Mouse (Mus musculus): Measurements from ENCODE around the gene Rbm19. TPM values are rescaled to one million over a fixed set of nuclear protein-coding genes. Genes with fewer than 3 reads are reported as not detected.

Rbm19 gene
- polyA plus RNA-seq, 1 experiment from 2014 or later, result 18.1 TPM

DNA sequence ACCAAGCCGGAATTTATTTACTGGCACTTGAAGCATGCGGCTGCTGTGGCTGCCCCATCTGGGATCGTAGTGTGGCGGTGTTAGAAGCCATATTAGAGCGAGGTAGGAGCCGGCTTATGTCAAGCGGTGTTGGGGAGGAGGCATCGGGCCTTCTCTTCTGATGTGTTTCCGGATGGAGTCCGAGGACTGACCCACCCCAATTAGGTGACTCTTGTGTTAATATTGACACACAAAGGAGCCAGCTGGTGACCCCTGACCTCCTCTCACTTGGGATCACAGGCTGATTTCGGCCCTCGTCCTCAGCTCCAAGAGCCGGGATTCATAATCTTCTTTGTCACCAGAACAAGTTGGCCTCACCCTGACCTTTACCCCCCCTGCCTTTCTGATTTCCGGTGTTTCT is 109.1 kb downstream of the Rbm19 start:
- peak overlapping the region; percentile 1; the same call in 1 of the 2 replicates for H3K9ac ChIP-seq
- 13% methylated on average over 14 of the region's 14 CpGs for WGBS
- no peaks in the 10 kb centered on the region for H3K9me3 ChIP-seq
- H3K4me1 ChIP-seq (replicated peaks), result peaks cover 36% of the 10 kb centered on the region
- H3K27me3 ChIP-seq, result peaks cover 41% of the 10 kb centered on the region
- H3K4me2 ChIP-seq, result no peak overlapping the region
- ATAC-seq (ENCODE audit: low FRiP score), result no peak
- peak overlapping the region; percentile 40; the same call in 1 of the 2 replicates for H3K27ac ChIP-seq
- no peak overlapping the region for H3K4me3 ChIP-seq
- H3K36me3 ChIP-seq, result no peaks in the 10 kb centered on the region

DNA sequence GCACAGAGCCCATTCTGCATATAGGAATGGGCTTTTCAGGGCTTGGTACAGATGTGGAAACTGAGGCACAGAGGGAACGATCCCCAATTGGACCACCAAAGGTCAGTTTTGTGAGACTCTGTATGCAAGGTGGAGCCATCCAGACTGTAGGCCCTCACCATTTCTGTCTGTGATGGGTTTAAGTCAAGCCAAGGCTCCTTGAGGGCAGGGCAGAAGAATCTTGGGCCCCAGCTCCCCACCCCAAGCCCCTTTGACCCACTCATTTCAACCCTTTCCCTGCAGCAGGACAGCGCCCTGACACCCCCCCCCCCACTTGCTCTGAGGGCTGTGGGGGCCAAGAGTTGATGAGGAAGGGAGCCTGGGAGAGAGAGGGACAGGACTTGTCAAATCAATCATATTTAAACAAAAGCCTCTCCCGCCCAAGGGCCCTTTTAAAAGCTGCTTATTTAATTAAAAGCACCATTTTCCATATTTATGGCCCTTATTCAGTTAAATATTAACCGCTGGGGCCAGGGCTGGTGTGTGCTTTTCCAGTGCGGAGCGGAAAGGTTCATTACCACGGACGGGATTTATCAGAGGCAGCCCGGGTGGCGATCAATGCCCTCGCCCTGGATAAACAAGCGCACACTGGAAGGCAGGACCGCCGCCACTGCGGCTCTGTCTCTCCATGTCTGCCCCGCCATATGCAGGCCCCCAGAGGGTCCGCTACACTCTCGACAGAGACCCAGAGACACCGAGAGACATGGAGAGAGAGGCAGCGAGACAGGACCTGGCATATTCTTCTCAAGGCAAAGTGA is 112.5 kb downstream of the Rbm19 start:
- ATAC-seq (ENCODE audit: low FRiP score), result no peak
- WGBS, result 25% methylated on average over 20 of the region's 20 CpGs
- Histone ChIP-seq H3K4me2 (no peak overlapping the region), H3K9ac (peak overlapping the region; percentile 26; the same call in 1 of the 2 replicates), H3K4me3 (no peak overlapping the region), H3K4me1 (replicated peaks) (peaks cover 54% of the 10 kb centered on the region), H3K36me3 (no peaks in the 10 kb centered on the region), H3K27me3 (0 out of 2 replicates have a peak, but pooled peaks cover 16% of the 10 kb centered on the region), H3K9me3 (no peaks in the 10 kb centered on the region), H3K27ac (peak overlapping the region; percentile 74)

DNA sequence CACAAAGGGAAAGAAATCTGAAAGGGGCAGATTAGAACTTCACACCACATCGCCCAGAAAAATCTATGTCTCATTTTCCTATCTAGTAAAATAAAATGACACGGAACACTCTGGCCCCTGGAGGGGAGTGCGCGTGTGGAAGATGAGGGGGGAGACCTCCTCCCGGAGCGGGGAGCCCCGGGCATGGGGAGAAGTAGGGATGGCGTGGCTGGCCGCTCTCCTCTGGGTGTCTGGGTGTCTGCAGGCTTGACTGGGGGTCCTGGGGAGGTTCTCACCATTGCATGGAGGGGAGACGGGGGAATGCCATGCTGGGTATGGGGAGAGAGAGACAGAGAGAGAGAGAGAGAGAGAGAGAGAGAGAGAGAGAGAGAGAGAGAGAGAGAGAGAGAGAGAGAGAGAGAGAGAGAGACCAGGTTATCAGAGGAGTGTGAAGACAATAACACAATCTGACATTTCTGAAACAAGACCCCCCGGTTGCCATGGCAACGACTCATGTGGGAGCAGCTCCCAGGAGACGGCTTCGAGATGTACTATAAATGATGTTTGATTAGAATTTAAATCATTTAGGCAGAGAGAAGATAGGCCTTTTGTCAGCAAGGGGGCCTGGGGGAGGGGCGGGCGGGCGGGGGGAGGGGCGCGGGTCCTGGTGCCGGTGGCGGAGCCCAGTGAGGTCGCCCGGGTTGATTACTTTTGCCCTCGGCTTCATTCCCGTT is 115.3 kb downstream of the Rbm19 start:
- H3K4me1 ChIP-seq (replicated peaks), result peaks cover 61% of the 10 kb centered on the region
- peak; percentile 81 for ATAC-seq (ENCODE audit: low FRiP score)
- peak overlapping the region; percentile 49 for H3K4me2 ChIP-seq
- H3K27me3 ChIP-seq, result 0 out of 2 replicates have a peak, but pooled peaks cover 13% of the 10 kb centered on the region
- H3K4me3 ChIP-seq, result peak overlapping the region; percentile 17
- peak overlapping the region; percentile 98 for H3K27ac ChIP-seq
- H3K9ac ChIP-seq, result peak overlapping the region; percentile 67
- no peaks in the 10 kb centered on the region for H3K9me3 ChIP-seq
- WGBS, result 1% methylated on average over 25 of the region's 25 CpGs
- no peaks in the 10 kb centered on the region for H3K36me3 ChIP-seq

DNA sequence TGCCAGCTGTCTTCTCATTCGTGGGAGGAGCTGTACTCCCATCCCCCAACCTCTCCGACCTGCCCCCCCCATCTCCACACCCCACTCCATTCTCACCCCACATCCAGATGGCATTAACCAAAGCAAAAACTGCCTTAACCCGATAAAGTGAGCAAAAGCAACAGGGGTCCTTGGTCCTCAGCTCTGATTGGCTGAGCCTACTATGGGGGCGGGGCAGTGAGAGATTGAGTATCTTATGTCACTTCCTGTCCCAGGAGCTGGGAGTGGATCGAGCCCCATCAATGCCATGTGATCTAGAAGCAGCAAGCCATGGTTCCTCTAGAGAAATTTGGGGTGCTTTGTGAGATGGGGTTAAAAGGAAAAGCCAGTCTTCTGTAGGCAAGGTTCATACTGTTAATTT is 118.9 kb downstream of the Rbm19 start:
- Histone ChIP-seq H3K9me3 (no peaks in the 10 kb centered on the region), H3K4me2 (no peak overlapping the region), H3K9ac (no peak overlapping the region), H3K4me1 (replicated peaks) (peaks cover 46% of the 10 kb centered on the region), H3K27me3 (0 out of 2 replicates have a peak, but pooled peaks cover 25% of the 10 kb centered on the region), H3K27ac (peak overlapping the region; percentile 83), H3K4me3 (no peak overlapping the region), H3K36me3 (no peaks in the 10 kb centered on the region)
- no peak for ATAC-seq (ENCODE audit: low FRiP score)
- 56% methylated on average over 5 of the region's 5 CpGs for WGBS

DNA sequence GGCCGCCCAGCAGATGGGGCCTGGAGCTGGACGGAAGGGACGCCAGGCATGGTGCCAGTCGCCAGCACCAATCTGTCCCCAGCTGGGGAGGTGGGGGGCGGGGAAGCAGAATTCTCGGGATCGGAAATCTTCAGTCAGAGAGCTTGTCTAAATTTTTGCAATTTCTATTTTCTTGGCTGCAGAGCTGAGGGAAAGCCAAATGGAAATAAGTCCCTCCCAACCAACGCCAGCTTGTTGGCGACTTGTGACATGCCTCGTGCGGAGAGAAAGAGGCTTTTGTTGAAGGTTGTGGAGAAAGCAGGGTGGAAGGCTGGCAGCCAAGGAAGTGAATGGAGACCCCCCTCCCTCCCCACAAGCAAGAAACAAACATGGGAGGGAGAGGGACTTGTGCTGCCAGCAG is 119.3 kb downstream of the Rbm19 start:
- peak overlapping the region; percentile 83 for H3K27ac ChIP-seq
- 0 out of 2 replicates have a peak, but pooled peaks cover 23% of the 10 kb centered on the region for H3K27me3 ChIP-seq
- ATAC-seq (ENCODE audit: low FRiP score), result no peak
- no peak overlapping the region for H3K4me3 ChIP-seq
- no peak overlapping the region for H3K4me2 ChIP-seq
- H3K4me1 ChIP-seq (replicated peaks), result peaks cover 42% of the 10 kb centered on the region
- H3K9ac ChIP-seq, result no peak overlapping the region
- no peaks in the 10 kb centered on the region for H3K36me3 ChIP-seq
- no peaks in the 10 kb centered on the region for H3K9me3 ChIP-seq
- 49% methylated on average over 11 of the region's 11 CpGs for WGBS

DNA sequence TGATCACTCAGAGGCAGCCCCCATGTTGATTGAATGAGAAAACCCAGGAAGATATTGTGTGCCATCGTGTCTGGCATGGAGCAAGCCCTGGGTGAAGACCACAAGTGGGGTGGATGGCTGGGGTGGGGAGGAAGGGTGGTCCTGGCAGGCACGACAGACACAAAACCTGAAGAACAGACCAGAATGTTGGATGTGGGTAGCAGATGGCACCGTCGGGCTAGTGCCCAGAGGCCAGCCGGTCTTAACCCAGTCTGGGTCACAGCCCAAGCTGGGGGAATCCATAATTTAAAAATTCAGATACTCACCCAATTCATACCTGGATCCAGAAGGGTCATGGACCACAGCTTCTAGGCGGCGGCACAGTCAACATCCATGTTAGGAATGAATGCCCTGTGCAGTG is 123.8 kb downstream of the Rbm19 start:
- WGBS, result 96% methylated on average over 7 of the region's 7 CpGs
- peaks cover 41% of the 10 kb centered on the region for H3K27me3 ChIP-seq
- peaks cover 14% of the 10 kb centered on the region for H3K4me1 ChIP-seq (replicated peaks)
- H3K9ac ChIP-seq, result no peak overlapping the region
- no peaks in the 10 kb centered on the region for H3K36me3 ChIP-seq
- H3K27ac ChIP-seq, result no peak overlapping the region
- ATAC-seq (ENCODE audit: low FRiP score), result no peak
- no peak overlapping the region for H3K4me3 ChIP-seq
- no peak overlapping the region for H3K4me2 ChIP-seq
- H3K9me3 ChIP-seq, result no peaks in the 10 kb centered on the region

DNA sequence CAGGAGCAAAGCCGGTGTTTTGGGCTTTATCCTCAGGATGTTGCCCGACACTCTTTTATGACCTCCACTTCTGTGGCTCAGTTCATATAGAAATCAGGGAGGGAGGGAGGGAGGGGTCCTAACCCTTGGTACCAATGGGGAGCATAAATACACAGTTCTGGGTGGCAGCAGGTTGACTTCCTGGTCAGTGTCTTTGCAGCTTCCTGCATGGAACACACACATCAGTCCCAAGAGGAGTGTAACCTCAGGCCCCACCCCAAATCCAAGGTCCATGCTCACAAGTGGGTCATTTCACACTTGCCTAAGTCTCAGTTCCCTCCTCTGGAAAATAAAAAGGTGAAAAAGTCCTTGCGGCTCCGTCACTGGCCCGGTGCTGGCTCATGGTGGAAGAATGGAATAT is 129.1 kb downstream of the Rbm19 start:
- no peak overlapping the region for H3K4me2 ChIP-seq
- ATAC-seq (ENCODE audit: low FRiP score), result no peak
- H3K27ac ChIP-seq, result no peak overlapping the region
- H3K9me3 ChIP-seq, result no peaks in the 10 kb centered on the region
- WGBS, result 81% methylated on average over 5 of the region's 5 CpGs
- H3K4me1 ChIP-seq (replicated peaks), result peaks cover 10% of the 10 kb centered on the region; the same call in 1 of the 2 replicates
- no peaks in the 10 kb centered on the region for H3K36me3 ChIP-seq
- H3K4me3 ChIP-seq, result no peak overlapping the region
- peaks cover 28% of the 10 kb centered on the region for H3K27me3 ChIP-seq
- H3K9ac ChIP-seq, result no peak overlapping the region

Data from hindbrain, embryonic 13.5 days (tissue).